Mouse (Mus musculus) bone marrow macrophage, adult 2 months (primary cell): ENCODE results near the gene B3gnt3. TPM values are rescaled to one million over a fixed set of nuclear protein-coding genes. Genes with fewer than 3 reads are reported as not detected.
"Not testable (repeated sequence)": the region's sequence is repeated elsewhere in the genome, so short reads cannot be mapped to it uniquely, and the experiment has no call there.

Experiments
- H3K27ac ChIP-seq: 2 replicates; pipeline ENCODE4 v1.5.1; 2012; ENCODE audit warnings: low read depth, low read length; ENCODE audit not compliant: insufficient read depth
- H3K4me1 ChIP-seq: 2 replicates; pipeline ENCODE4 v1.6.1; 2012; ENCODE audit warnings: low read length; ENCODE audit not compliant: control insufficient read depth, insufficient read depth
- H3K4me3 ChIP-seq: 2 replicates; pipeline ENCODE4 v1.5.1; 2012; ENCODE audit warnings: mild to moderate bottlenecking, low read length, moderate library complexity; ENCODE audit not compliant: insufficient read depth
- CTCF ChIP-seq: IDR thresholded peaks from 2 replicates; pipeline ENCODE4 v1.5.1; 2012; ENCODE audit warnings: low read depth, mild to moderate bottlenecking, low read length, moderate library complexity
- POLR2A ChIP-seq: IDR thresholded peaks from 2 replicates; pipeline ENCODE4 v1.6.1; 2012; ENCODE audit warnings: mild to moderate bottlenecking, low read depth, low read length, borderline replicate concordance
- polyA plus RNA-seq: library from polyadenylated mRNA; stranded (reverse); fragments of >200 nt; gene quantifications from 2 replicates; pipeline ENCODE4 v1.2.4, GENCODE M21; 2012; ENCODE audit not compliant: missing spikeins, insufficient read depth, insufficient read length

B3gnt3 gene
- polyA plus RNA-seq, 1 experiment: 24.1 TPM

GRCm38 (mm10) chr8:71716561-71717053 is 15.0 kb upstream of the B3gnt3 start:
- no peak for TF ChIP-seq POLR2A
- TF ChIP-seq CTCF: no peak
- Histone ChIP-seq H3K4me3 (no peak overlapping the region), H3K27ac (no peak overlapping the region), H3K4me1 (no peaks in the 10 kb centered on the region)

- TF ChIP-seq POLR2A (no peak), CTCF (no peak)
- no peak overlapping the region for H3K27ac ChIP-seq
- no peaks in the 10 kb centered on the region for H3K4me1 ChIP-seq
- no peak overlapping the region for H3K4me3 ChIP-seq
Measured at GRCm38 (mm10) chr8:71715531-71715930, 13.9 kb upstream of the B3gnt3 start.

- TF ChIP-seq POLR2A (no peak), CTCF (no peak)
- Histone ChIP-seq H3K27ac (no peak overlapping the region), H3K4me3 (no peak overlapping the region), H3K4me1 (no peaks in the 10 kb centered on the region)
Measured at GRCm38 (mm10) chr8:71711574-71711973, 10.0 kb upstream of the B3gnt3 start.

GRCm38 (mm10) chr8:71709800-71710446 is 8.3 kb upstream of the B3gnt3 start:
- TF ChIP-seq CTCF: peak; percentile 40; the same call in 1 of the 2 replicates
- TF ChIP-seq POLR2A: no peak
- Histone ChIP-seq H3K4me1 (no peaks in the 10 kb centered on the region), H3K4me3 (no peak overlapping the region), H3K27ac (no peak overlapping the region)

- TF ChIP-seq CTCF (no peak), POLR2A (no peak)
- H3K4me3 ChIP-seq: no peak overlapping the region
- H3K4me1 ChIP-seq: no peaks in the 10 kb centered on the region
- H3K27ac ChIP-seq: no peak overlapping the region
Measured at GRCm38 (mm10) chr8:71709134-71709799, 7.7 kb upstream of the B3gnt3 start.

GRCm38 (mm10) chr8:71707874-71708273 is 6.3 kb upstream of the B3gnt3 start:
- Histone ChIP-seq H3K27ac (no peak overlapping the region), H3K4me3 (no peak overlapping the region), H3K4me1 (no peaks in the 10 kb centered on the region)
- TF ChIP-seq POLR2A: no peak
- TF ChIP-seq CTCF: 0 out of 2 replicates have a peak, but pooled peaks have one; percentile 35

GRCm38 (mm10) chr8:71703400-71703799 is 1.8 kb upstream of the B3gnt3 start:
- not testable (repeated sequence) for H3K27ac ChIP-seq, H3K4me1 ChIP-seq, H3K4me3 ChIP-seq

GRCm38 (mm10) chr8:71702923-71703322 is 1.3 kb upstream of the B3gnt3 start:
- Histone ChIP-seq H3K4me1 (peaks cover 2% of the 10 kb centered on the region; the same call in 1 of the 2 replicates), H3K27ac (no peak overlapping the region), H3K4me3 (no peak overlapping the region)
- TF ChIP-seq CTCF (no peak), POLR2A (no peak)

GRCm38 (mm10) chr8:71702087-71702432 is 471 bp upstream of the B3gnt3 start:
- Histone ChIP-seq H3K4me3 (peak overlapping the region; percentile 72), H3K4me1 (peaks cover 2% of the 10 kb centered on the region; the same call in 1 of the 2 replicates), H3K27ac (no peak overlapping the region)
- TF ChIP-seq CTCF (peak; percentile 40), POLR2A (no peak)

- TF ChIP-seq POLR2A (no peak), CTCF (no peak)
- H3K4me1 ChIP-seq: peaks cover 2% of the 10 kb centered on the region; the same call in 1 of the 2 replicates
- H3K27ac ChIP-seq: no peak overlapping the region
- peak overlapping the region; percentile 72 for H3K4me3 ChIP-seq
Measured at GRCm38 (mm10) chr8:71700493-71701269, 908 bp downstream of the B3gnt3 start.
